Mouse (Mus musculus) gastrocnemius, postnatal 25 days (tissue): ENCODE results near the gene St3gal3. TPM values are rescaled to one million over a fixed set of nuclear protein-coding genes. Genes with fewer than 3 reads are reported as not detected.
A peak's percentile ranks its signal among the peaks of the same experiment; 100 is the strongest.

Experiments
- DNase-seq: peaks from one replicate; pipeline ENCODE4 v3.0.0; 2022
- total RNA-seq, 2 experiments: library from RNA; stranded (reverse); gene quantifications; 1 replicate in 1 of 2; 2 replicates in 1 of 2; pipeline ENCODE4 v1.2.3; 2021

Gene St3gal3
- total RNA-seq, 2 experiments from 2014 or later: 65.8 to 74.1 TPM

DNA sequence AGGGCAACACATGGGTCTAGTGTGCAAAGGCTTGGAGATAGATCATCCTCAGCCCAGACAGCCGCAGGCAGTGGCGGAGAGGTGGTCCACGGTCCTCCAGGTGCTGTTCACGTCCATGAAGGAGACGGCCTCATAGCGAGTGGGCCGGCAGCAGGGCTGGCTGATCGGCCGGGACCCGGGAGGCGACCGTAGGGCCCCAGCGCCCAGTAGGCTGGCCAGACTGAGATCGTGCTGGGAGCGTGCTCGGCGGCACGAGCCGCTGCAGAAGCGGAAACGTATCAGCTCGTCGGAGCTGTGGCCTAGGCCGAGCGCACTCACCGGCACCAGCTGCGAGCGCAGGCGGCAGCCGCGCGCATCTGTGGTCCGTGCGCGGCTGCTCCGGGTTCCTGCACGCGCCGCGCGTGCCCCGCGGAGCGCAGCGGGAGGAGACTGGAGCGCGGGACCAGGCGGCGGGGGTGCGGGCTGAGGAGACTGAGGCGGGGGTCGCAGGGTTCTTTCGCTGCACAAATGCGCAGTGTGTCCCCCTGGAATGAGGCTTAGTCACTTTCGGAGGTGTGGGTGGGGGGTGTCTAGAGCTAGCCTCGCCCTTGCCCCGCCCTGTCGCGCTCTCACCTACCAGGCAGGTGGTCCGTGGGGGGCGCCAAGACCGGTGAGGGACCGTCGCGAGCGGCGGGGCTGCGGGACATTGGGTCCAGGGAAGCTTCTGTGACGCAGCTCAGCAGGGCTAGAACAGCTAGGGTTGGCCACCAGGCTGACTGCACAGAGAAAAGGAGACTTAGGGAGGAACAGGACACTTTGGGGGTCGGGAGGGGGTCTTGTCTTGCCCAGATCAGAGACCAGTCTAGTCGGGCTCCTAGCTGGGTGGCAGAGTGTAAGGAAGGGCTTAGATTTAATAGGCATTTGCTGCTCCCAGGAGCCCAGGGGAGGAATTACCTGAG lies 207.9 kb downstream of the St3gal3 start:
- DNase-seq: no peak

DNA sequence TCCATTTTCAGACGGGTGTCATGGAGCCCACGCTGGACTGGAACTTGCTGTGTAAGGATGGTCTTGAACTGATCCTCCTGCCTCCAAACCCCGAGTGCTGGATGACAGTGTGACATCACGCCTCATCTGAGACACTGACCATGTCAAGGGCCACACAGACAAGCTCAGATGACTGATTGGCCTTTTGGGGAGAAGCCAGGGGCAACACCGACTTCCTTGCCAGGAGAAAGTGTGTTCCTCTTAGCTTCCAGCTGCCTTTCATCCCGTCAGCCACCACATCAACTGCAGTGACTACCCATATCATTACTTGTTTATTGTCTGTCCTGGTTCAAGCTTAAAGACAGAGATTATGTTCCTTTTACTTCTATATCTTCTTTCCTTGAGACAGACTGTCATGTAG lies 209.8 kb downstream of the St3gal3 start:
- no peak for DNase-seq

DNA sequence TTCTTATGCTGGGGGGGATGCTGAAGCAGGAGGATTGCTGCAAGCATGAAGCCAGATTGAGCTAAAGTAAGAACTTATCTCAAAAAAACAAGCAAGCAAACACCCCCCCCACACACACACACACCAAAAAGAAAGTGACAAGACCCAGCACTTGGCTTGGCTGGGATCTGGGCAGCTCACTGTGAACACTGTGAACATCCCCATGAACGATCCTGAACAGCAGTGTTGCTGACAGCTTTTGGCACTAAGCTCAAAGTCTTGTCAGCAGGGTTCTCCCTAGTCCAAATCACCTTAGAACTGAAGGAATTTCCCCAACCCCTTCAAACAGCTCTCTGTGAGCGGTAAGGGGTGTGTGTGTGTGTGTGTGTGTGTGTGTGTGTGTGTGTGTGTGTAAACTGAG lies 211.3 kb downstream of the St3gal3 start:
- no peak for DNase-seq

DNA sequence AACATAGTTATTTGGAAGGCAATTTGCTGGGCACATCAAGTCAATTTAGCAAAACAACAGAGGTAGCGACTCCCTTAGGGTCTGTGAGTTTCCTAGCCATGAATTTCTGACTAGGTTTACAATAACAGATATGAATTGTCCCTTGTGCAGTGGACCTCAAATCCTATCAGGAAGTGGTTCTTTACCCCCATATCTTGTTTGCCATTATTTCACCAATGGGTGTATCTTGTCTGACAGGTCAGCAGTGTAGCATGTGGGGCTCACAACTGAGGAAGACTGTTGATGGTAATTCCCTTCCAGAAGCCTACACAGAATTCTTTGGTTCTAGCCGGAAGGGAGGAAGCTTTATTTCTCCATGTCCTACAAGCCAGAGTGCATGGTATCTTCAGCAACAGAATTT lies 213.4 kb downstream of the St3gal3 start:
- DNase-seq: no peak

DNA sequence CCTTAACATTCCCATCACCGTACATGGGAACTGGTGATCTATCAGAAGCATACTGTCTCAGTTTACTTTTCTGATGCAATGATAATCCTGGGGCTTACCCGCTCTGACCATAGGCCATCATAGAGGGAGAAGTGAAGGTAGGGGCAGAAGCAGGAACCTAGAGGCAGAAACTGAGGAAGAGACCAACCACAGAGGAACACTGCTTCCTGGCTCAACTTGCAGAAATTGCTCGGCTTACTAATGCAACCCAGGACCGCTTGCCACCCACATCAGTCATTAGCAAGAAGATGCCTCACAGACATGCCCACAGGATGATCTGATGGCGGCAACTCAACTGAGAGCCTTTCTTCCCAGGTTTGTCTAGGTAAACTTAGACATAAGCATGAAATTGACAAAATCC lies 216.0 kb downstream of the St3gal3 start:
- DNase-seq: no peak

DNA sequence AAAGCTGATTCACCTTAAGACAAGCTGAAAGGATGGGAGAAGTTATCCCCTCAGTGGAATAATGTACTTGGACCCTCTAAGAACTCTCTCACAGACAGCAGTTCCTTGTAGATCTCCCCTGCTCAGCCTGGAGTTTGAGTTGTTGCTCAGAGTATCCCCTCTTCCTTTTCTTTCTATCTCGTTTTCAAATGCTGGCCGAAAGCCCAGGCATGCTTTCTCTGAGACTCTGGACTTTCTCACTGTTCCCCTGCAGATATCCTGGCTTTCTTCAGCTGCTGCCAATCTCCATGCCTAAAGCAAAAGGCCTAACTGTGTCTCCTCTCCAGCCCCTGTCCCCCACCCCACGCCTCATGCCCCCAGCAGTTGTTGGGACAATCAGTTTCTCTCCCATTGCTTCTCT lies 216.5 kb downstream of the St3gal3 start:
- no peak for DNase-seq

DNA sequence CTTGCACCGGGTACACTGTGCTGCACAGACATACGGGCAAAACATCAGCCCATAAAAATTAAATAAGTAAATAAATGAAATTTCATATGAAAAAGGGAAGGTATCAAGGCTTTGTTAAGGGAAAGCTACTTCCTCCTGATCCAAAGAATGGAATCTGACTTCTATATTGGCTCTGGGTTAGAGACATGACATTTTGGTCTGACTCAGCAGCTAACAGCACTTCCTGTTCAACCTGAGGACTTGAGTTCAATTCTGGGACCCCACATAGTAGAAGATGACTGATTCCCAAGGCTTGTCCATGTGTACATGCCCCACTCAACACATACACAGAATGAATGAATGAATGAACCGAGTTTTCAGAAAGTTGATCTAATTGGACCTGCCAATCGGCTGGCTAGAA lies 216.9 kb downstream of the St3gal3 start:
- DNase-seq: no peak

DNA sequence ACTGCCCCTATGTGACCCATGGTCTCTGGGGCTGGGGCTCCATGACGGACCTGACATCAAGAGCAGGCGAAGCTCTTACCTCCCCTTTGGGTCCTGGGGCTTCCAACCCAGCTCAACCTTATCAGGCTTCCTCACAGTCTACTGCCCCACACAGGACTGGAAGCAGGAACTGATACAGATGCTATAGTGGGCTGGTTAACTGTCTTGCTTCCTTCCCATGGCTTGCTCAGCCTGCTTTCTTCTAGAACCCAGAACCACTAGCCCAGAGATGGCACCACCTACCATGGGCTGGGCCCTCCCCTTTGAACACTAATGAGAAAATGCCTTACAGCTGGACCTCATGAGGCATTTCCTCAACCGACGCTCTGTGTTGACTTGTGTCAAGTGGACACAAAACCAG lies 217.3 kb downstream of the St3gal3 start:
- no peak for DNase-seq

DNA sequence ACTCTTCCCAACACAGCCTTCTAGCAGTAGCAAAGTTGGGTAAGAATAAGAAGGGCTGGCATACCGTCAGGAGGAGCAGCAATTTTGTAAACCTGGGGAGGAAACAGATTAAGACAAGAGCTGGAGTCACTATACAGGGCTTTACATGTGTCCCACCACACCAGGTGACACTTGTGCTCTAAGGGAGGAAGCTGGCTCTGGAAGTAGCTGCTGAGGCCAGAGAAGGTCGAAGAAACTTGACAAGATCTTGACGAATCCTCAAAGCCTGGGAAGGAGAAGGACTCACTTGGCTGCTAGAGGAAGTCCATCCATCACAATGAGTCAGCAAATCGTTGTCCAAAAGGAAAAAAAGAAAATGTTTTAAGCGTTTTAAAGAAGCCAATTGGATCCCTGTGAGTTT lies 218.3 kb downstream of the St3gal3 start:
- no peak for DNase-seq

DNA sequence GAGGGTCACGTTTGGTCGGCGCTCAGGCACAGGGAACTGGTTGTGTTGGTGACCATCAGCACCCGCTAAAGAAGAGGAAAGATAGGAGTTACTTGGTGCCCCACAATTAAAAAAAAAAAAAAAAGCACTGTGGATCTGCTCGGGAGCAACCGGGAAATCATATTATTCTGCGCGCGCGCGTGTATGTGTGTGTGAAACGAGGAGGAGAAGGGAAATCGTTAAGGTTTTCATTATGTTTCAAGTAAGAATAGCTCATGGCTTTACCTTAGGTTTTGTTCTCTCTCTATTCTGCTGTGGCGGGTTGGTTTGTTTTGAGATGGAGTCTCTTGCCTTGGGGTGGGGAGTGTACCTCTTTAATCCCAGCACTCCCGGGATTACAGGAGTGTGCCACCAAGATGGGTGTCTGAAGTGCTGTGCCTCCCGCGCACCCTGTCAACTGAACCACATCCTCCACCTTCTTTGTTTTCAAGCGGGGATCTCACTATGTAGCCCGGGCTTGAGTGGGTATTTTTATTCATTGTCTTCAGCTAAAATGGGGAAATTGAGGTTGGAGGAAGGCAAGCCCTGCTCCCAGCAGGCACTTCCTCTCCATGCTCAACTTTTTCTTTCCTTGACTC lies 219.1 kb downstream of the St3gal3 start:
- DNase-seq: no peak

DNA sequence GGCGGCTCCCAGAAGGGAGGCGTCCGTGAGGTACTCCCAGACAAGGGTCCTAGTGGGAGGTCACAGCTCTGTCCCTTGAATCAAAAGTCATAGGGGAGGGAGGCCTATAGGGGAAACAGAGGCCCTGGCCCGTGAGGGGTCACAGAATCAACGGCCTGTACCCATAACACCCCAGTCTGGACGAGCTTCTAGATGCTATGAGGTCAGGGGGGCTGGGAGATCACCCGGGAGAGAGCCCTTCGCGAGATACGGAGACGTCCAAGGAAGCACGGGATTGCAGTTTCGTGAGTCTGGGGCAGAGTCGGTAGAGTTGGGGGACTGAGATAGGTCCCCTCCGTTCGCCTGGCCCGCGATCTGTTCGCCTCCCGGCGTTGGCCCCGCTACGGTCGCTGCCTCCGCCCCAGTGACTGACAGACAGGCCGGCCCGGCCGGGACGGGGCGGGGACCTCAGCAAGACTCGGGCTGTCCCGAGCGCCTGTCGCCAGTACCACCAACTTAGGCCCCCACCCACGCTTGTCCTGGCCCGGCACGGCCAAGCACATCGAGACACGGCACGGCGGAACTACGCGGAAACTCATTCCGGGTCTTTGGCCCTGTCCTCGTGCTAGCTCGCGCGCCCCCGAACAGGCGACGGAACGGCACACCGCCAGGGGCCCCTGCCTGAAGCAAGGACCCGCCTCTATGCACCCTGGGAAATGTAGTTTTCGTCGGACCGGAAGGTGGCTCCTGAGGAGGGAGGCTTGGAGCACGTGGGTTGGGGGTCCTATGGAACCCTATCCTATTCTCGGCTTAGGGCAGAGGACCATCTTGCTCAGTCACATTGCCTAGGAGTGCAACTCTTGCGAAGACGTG lies 219.9 kb downstream of the St3gal3 start, which contains the start of gene Ipo13:
Ipo13 (minus strand) TSS at position 409 of the 852 bp plus-strand sequence.
- DNase-seq: peak; percentile 91

DNA sequence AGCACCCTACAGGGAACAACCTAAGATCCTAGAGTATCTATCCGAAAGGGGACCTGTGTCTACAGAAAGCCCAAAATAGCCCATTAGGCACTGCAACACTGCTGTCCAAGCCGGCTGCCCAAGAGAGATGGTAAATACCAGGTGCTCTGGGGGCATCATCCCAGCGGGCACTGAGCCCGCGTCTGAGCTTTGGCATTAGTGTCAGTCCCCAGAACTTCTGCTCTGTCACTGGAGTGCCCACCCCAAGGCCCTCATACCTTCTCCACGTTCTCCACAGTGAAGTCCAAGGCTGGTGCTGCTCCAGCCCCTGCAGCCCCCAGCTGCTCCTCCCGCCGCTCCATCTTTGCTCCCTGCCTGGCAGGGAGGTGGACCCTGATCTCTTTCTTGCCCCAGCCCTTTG lies 220.7 kb downstream of the St3gal3 start:
- peak; percentile 82 for DNase-seq

DNA sequence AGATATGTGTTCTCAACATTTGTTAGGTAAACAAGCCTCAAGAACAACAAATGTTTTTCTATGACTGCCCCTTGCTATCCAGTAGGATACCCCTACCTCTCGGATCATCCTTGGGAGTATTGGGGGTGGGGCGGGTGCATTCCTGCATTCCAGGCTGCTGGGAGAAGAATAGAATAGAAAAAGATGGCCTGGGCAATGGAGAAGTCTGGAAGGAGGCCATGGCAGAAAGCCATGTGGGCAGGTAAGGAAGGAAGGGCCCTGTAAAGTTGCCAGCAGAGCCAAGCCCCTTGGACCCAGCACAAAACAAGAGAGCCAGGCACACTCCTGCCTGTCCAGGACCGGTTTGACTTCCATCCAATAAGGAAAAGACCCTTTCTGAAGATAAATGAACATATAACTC lies 221.3 kb downstream of the St3gal3 start:
- DNase-seq: no peak

DNA sequence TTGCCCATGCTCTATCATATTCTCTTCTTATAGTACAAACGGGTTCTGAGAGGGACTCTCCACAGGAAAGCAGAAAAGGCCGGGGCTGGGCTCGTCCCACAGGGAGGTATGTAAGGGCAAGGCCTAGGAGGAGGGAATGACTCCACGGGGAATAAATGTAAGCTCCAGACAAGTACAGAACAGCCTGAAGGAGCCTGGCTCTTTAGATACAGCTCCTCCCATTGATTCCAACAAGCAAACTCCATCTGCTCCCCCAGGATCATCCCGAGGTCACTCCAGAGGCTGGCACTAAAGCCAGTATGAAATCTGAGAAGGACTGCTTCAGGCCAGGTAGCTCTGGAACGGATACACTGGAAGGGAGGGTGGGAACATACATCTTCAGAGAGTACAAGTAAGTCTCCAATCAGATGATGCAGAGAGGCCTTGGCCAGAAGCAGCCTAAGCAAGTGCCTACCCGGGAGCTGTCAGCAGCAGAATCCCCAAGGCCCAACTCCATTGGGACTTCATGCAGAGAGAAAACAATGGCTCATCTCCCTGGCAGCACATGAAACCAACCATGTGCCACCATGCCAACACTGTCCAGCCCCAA lies 221.9 kb downstream of the St3gal3 start:
- no peak for DNase-seq

DNA sequence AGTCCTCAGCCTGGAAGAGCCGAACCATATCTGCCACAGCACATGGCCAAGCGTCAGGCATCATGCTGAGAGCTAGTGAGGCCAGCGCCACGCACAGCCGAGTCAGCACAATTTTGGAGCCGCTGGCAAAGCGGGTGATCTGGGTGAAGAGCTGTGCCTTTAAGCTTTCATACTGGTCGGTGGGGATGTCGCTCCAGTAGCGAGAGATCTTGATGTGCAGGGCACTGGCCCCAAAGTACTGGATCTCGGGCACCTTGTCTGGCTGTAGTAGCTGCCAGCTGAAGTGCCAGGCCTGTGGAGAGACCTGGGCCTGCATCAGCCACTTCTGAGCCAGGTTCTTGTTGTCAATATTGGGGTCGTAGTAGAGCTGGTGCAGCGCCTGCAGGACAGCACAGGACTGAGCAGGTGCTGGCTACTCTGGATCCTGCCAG lies 222.6 kb downstream of the St3gal3 start:
- DNase-seq: peak; percentile 52

DNA sequence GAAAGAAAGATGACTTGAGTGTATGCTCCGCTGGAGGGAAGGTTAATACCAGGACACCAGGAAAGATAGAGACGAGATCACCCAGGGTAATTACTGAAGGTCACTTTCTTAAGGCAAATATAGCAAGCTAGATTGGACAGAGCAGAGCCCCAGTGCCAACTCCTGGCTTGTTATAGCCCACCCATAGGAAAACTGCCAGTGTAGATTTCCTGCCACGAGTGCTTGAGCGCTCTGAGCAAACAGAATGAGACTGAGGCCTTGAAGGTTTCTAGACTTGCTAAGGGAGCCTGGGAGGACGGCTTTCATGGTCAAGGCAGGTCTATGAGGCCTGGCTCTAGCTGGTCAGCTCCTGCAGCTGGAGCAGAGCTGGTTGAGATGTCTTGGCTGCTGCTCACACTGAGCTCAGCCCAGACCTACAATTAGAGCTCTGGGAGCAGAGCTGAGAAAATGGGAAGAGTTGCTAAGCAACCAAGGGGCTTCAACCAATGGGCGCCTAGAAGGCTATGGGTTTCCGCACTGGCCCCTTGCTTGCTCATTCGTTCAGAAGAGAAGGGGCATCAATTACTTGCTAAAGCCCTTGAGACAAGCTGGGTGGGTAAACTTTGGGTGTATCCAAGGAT lies 225.8 kb downstream of the St3gal3 start:
- DNase-seq: no peak

DNA sequence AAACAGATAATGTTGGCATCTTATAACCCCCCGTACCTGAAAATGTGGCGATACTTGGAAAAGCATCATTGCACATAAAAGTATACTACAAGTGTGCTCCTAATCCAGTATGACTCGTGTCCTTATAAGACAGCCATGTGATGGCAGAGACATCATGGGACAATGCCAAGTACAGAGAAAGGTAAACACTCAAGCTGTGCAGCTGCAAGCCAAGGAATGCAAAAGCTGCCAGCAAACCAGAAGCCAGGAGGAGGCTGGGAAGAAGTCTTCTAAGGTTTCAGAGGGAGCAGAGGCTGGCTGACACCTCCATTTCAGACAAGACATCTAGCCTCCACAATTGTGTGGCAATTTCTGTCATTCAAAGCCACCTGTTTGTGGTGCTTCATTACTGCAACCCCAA lies 228.5 kb downstream of the St3gal3 start:
- DNase-seq: peak; percentile 83

DNA sequence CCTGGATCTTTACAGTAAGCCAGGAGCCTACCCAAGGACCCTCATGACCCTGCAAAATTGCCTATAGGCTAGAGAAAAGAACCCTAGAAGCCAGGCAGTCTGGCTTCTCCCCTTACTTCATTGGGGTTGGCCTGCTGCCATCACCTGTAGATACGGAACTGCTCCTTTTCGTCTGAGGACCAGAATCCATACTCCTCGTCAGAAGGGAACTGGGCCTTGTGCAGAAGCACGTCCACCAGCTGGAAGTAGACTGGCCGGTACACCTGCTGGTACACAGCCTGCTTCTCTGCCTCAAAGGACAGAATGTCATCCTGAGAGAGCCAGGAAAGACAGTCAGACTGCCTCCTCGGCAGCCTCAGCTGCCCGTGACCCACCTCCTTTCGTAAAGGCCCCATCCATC lies 230.0 kb downstream of the St3gal3 start:
- DNase-seq: no peak

DNA sequence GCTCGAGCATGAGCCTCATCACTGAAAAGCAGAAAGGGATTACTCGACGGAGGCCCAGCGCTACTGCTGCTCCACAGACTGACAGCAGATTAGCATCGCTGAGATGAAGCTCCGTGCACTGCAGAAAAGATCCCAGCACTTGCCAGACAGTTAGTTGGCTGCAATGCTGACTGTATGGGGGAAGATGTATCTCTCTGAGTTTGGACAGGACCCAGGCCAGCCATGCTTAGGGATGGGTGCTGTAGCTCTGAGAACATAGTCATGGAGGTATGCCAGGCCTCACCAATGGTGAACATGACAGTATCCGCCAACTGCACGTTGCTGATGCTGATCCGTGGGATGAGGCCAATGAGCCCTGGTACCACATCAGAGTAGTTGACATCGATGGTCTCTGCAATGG lies 230.6 kb downstream of the St3gal3 start:
- no peak for DNase-seq

DNA sequence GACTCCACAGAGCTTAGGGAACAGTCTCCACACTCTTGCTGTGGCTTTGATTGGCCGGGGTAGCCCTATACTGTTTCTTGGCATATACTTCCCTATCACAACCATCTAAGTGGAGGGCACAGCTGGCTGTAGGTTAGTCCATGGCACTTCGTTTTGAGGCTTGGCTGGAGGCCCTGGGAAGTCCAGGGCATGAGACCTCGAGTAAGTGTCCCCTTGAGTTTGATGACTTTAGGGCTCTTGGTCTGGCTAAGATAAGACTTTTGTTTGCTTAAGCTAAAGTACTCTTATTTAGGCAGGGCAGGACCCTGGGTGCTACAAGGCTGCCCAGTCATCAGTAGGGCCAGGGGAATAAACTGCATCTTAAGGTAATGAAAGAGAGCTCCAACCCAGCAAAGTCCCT lies 236.6 kb downstream of the St3gal3 start:
- no peak for DNase-seq

DNA sequence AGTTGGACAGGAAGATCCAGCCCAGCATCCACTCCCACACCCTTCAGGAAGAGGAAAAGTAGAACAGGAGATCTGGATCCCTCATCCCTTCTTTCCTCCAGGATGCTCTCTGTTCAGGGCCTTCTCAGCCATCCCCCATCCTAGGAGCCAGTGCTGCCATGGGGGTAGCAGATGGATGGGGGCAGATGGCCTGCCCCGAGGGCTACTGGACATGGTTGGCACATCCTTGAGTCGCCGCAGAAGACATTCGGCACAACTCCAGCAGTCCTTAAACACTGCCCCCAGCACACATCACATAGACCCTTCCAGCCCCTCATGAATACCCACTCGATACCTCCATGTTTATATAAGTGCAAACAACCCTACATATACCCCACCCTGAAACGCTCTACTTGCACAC lies 238.7 kb downstream of the St3gal3 start:
- no peak for DNase-seq

DNA sequence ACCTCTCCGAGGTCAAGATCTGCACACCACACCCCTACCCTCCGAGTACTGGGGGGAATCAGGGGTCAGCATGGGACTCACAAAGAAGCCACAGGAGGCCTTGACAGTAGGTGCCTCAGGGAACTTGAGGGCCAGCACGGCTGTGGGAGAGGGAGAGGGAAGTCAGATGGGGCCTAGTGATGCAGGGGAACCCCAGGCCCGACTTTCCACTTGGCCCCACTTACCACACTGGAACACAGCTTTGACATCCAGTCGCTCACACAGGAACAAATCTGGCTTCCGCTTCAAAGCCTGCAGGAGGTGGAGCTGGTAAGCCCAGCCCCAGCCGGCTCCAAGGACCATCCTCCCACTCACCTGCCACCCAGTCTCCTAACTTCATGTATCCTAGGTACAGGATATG lies 239.4 kb downstream of the St3gal3 start:
- no peak for DNase-seq
